Mouse (Mus musculus) bone marrow, adult 2 months (tissue): Measurements from ENCODE around the gene Pde4d.

Experiments used
- CTCF ChIP-seq: fragments of 200-500 bp; IDR thresholded peaks from 2 replicates; pipeline ENCODE4 v1.5.1; 2011; ENCODE audit warnings: low read length, control low read depth; ENCODE audit not compliant: control insufficient read depth, insufficient read depth
- POLR2A ChIP-seq: fragments of 200-500 bp; IDR thresholded peaks from 2 replicates; pipeline ENCODE4 v1.6.1; 2011; ENCODE audit warnings: low read depth, mild to moderate bottlenecking, control low read depth, low read length, borderline replicate concordance; ENCODE audit not compliant: control insufficient read depth

DNA sequence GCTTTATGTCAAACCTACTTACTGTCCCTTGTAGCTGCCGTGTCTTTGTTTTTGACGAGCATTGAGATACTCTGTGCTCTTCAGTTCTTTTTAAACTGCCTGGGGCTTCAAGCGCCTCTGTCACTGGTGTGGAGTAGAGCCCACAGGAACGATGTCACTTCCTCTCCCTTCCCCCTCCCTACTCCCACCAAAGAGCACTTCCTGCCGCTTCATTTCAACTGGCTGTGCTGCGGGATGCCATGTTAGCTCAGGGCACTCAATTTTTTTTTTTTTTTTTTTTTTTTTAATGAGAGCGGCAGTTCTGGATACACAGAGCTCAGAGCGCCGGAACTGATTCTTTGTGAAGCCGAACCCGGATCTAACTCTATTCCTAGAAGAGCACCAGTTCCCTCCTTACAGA, 789.5 kb downstream of the Pde4d start:
- TF ChIP-seq POLR2A (no peak), CTCF (no peak)
